Mouse (Mus musculus) testis, adult 2 months (tissue): ENCODE results near the gene Rtraf.

ENCODE experiments used
- CTCF ChIP-seq: fragments of 200-500 bp; IDR thresholded peaks from 2 replicates; pipeline ENCODE4 v1.5.1; 2012; ENCODE audit warnings: low read depth, mild to moderate bottlenecking, inconsistent platforms, low read length, moderate library complexity; ENCODE audit not compliant: control insufficient read depth, insufficient read depth, insufficient replicate concordance
- POLR2A ChIP-seq: fragments of 200-500 bp; IDR thresholded peaks from 2 replicates; pipeline ENCODE4 v1.6.1; 2012; ENCODE audit warnings: low read depth, mild to moderate bottlenecking, inconsistent platforms, low read length, moderate library complexity; ENCODE audit not compliant: control insufficient read depth

GRCm38 (mm10) chr14:19768648-19769047, 55.0 kb downstream of the Rtraf start:
- TF ChIP-seq CTCF: no peak
- no peak for TF ChIP-seq POLR2A
